Mouse (Mus musculus) midbrain, embryonic 12.5 days (tissue): ENCODE results near the gene Zmym4. TPM values are rescaled to one million over a fixed set of nuclear protein-coding genes. Genes with fewer than 3 reads are reported as not detected.

Experiments
- ATAC-seq: fragments of 200-750 bp; cut with Nextera tagmentation; 2 replicates; pipeline ENCODE4 v1.8.0; 2017; ENCODE audit warnings: low read depth, moderate TSS enrichment, moderate library complexity; ENCODE audit not compliant: low FRiP score
- H3K27ac ChIP-seq: fragments of 300-500 bp; sonication (generic); replicated peaks from 2 replicates; pipeline ENCODE4 v1.5.1; 2016; ENCODE audit warnings: mild to moderate bottlenecking
- H3K27me3 ChIP-seq: fragments of 300-500 bp; sonication (generic); 2 replicates; pipeline ENCODE4 v1.6.1; 2016; ENCODE audit warnings: mild to moderate bottlenecking
- H3K36me3 ChIP-seq: fragments of 300-500 bp; sonication (generic); 2 replicates; pipeline ENCODE4 v1.6.1; 2016
- H3K4me1 ChIP-seq: fragments of 300-500 bp; sonication (generic); 2 replicates; pipeline ENCODE4 v1.6.1; 2016
- H3K4me2 ChIP-seq: fragments of 300-500 bp; sonication (generic); replicated peaks from 2 replicates; pipeline ENCODE4 v1.6.1; 2016; ENCODE audit warnings: mild to moderate bottlenecking, moderate library complexity
- H3K4me3 ChIP-seq: fragments of 300-500 bp; sonication (generic); 2 replicates; pipeline ENCODE4 v1.5.1; 2016; ENCODE audit warnings: mild to moderate bottlenecking
- H3K9ac ChIP-seq: fragments of 300-500 bp; sonication (generic); replicated peaks from 2 replicates; pipeline ENCODE4 v1.6.1; 2016; ENCODE audit warnings: mild to moderate bottlenecking, moderate library complexity
- H3K9me3 ChIP-seq: fragments of 300-500 bp; sonication (generic); 2 replicates; pipeline ENCODE4 v1.6.1; 2016; ENCODE audit warnings: mild to moderate bottlenecking
- WGBS: fragments of 180-500 bp; shearing (Covaris S2); methylation state at CpG from one replicate; pipeline ENCODE4 v1.1.7; 2016; 5-methylcytosine and 5-hydroxymethylcytosine counted together
- polyA plus RNA-seq: library from polyadenylated mRNA; unstranded; fragments of >200 nt; fragmentation: Nextera tagmentation; extraction: Ambion mirVana; gene quantifications from 2 replicates; pipeline ENCODE4 v1.2.1, GENCODE M21; 2016

The Zmym4 gene
- polyA plus RNA-seq, 1 experiment from 2014 or later: 42.7 TPM

DNA sequence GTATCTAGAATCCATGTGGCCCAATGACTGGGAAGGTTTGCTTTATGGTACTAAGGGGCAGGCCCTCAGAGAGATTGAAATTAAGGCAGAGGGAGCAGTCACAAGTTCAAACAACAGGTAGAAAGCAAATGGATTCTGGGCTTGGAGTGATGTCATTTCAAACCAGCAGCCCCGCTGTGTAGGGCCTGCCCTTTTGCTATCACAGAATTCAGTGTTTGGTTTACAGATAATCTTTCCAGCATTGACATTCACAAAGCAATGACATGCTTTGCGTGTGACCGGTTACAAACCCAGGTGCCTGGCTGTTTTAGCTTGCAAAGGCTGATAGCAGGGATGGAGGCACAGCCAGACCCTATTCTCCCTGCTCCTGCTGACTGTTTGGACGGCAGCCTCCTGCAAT lies 122.3 kb downstream of the Zmym4 start:
- Histone ChIP-seq H3K36me3 (peaks cover 66% of the 10 kb centered on the region), H3K9ac (no peak overlapping the region), H3K9me3 (no peaks in the 10 kb centered on the region), H3K4me1 (no peaks in the 10 kb centered on the region), H3K4me2 (no peak overlapping the region), H3K27me3 (peaks cover 3% of the 10 kb centered on the region; the same call in 1 of the 2 replicates), H3K27ac (no peak overlapping the region), H3K4me3 (no peak overlapping the region)
- no peak for ATAC-seq
- whole genome bisulfite sequencing: 82% methylated on average over 4 of the region's 4 CpGs

- H3K4me1 ChIP-seq: no peaks in the 10 kb centered on the region
- no peak overlapping the region for H3K4me2 ChIP-seq
- H3K27ac ChIP-seq: no peak overlapping the region
- no peak overlapping the region for H3K9ac ChIP-seq
- no peak overlapping the region for H3K4me3 ChIP-seq
- peaks cover 60% of the 10 kb centered on the region for H3K36me3 ChIP-seq
- WGBS: 54% methylated on average over 3 of the region's 3 CpGs
- H3K9me3 ChIP-seq: no peaks in the 10 kb centered on the region
- peaks cover 7% of the 10 kb centered on the region; the same call in 1 of the 2 replicates for H3K27me3 ChIP-seq
- ATAC-seq: no peak
Observed at GRCm38 (mm10) chr4:126842911-126843310, 125.0 kb downstream of the Zmym4 start.

- no peaks in the 10 kb centered on the region for H3K9me3 ChIP-seq
- WGBS: 91% methylated on average over 15 of the region's 15 CpGs
- no peaks in the 10 kb centered on the region for H3K4me1 ChIP-seq
- no peak overlapping the region for H3K9ac ChIP-seq
- H3K27ac ChIP-seq: no peak overlapping the region
- H3K4me2 ChIP-seq: no peak overlapping the region
- peaks cover 7% of the 10 kb centered on the region; the same call in 1 of the 2 replicates for H3K27me3 ChIP-seq
- H3K36me3 ChIP-seq: peaks cover 59% of the 10 kb centered on the region
- no peak overlapping the region for H3K4me3 ChIP-seq
- ATAC-seq: no peak
Observed at GRCm38 (mm10) chr4:126840996-126841560, 126.9 kb downstream of the Zmym4 start.

- Histone ChIP-seq H3K27ac (no peak overlapping the region), H3K36me3 (peaks cover 68% of the 10 kb centered on the region), H3K27me3 (peaks cover 7% of the 10 kb centered on the region; the same call in 1 of the 2 replicates), H3K9ac (no peak overlapping the region), H3K4me1 (no peaks in the 10 kb centered on the region), H3K9me3 (no peaks in the 10 kb centered on the region), H3K4me3 (no peak overlapping the region), H3K4me2 (no peak overlapping the region)
- no peak for ATAC-seq
- WGBS: 9% methylated on average over 7 of the region's 7 CpGs
Observed at GRCm38 (mm10) chr4:126839873-126840272, 128.1 kb downstream of the Zmym4 start.

GRCm38 (mm10) chr4:126838799-126839198 lies 129.1 kb downstream of the Zmym4 start:
- no peak for ATAC-seq
- WGBS: 84% methylated on average over 7 of the region's 7 CpGs

GRCm38 (mm10) chr4:126831122-126831521 lies 136.8 kb downstream of the Zmym4 start:
- H3K4me2 ChIP-seq: no peak overlapping the region
- H3K4me3 ChIP-seq: no peak overlapping the region
- H3K36me3 ChIP-seq: peaks cover 37% of the 10 kb centered on the region
- H3K4me1 ChIP-seq: no peaks in the 10 kb centered on the region
- H3K9me3 ChIP-seq: no peaks in the 10 kb centered on the region
- 99% methylated on average over 5 of the region's 5 CpGs for WGBS
- no peak overlapping the region for H3K9ac ChIP-seq
- no peaks in the 10 kb centered on the region for H3K27me3 ChIP-seq
- no peak for ATAC-seq
- no peak overlapping the region for H3K27ac ChIP-seq

More at GRCm38 (mm10) chr4:126838799-126839198, 129.1 kb downstream of the Zmym4 start:
- no peak overlapping the region for H3K9ac ChIP-seq
- peaks cover 7% of the 10 kb centered on the region; the same call in 1 of the 2 replicates for H3K27me3 ChIP-seq
- no peak overlapping the region for H3K27ac ChIP-seq
- no peaks in the 10 kb centered on the region for H3K9me3 ChIP-seq
- no peak overlapping the region for H3K4me3 ChIP-seq
- H3K4me1 ChIP-seq: no peaks in the 10 kb centered on the region
- peaks cover 65% of the 10 kb centered on the region for H3K36me3 ChIP-seq
- H3K4me2 ChIP-seq: no peak overlapping the region

GRCm38 (mm10) chr4:126823917-126824316 lies 144.0 kb downstream of the Zmym4 start:
- WGBS: 91% methylated on average over 5 of the region's 5 CpGs
- ATAC-seq: no peak
- Histone ChIP-seq H3K27me3 (no peaks in the 10 kb centered on the region), H3K4me2 (no peak overlapping the region), H3K9ac (no peak overlapping the region), H3K9me3 (no peaks in the 10 kb centered on the region), H3K27ac (no peak overlapping the region), H3K4me3 (no peak overlapping the region), H3K36me3 (peaks cover 21% of the 10 kb centered on the region; the same call in 1 of the 2 replicates), H3K4me1 (no peaks in the 10 kb centered on the region)

DNA sequence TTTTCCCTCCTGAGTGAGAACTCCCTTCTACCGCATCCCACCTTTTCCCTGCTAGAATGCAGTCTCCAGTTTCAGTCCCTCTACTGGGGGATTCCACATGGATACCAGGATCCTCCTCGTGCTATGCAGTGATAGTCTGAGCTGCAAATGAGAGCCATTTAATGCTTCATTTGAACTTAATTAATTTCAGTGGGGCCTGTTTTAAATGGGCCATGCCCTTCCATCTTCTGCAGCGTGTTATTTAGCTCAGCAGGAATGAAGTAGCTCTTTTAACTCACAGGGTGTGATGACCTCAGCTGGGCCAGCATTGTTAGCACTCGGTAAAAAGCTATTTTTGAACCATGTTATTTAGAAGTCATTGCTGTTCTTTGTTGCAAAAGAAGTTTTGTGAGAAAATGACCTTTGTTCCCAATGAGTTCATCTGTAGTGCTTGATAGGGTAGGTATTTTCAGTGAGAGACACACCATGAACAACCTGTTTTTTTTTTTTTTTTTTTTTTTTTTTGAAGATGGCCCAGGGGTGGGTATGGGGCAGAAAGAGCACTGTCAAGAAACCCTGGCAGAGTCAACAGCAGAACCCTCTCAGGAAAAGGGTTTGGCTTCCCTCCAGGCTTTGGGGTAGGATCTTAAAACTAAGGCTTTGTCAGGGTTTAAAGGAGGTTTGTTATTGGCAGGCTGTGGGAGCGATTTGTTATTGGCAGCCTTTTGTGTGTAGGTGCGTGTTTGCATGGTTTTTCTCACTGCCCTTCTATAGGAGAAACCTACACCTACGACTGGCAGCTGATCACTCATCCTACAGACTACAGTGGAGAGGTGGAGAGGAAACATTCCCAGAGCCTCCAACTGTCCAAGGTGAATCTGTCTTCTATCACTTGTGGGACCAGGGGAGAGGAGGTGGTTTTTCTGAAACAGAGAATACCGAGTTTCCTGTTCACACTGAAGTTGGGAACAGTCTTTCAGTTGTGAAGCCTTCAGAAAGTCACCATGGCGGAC lies 144.7 kb downstream of the Zmym4 start:
- Histone ChIP-seq H3K27ac (no peak overlapping the region), H3K27me3 (no peaks in the 10 kb centered on the region), H3K9me3 (no peaks in the 10 kb centered on the region), H3K4me2 (no peak overlapping the region), H3K4me3 (no peak overlapping the region), H3K36me3 (peaks cover 23% of the 10 kb centered on the region), H3K9ac (no peak overlapping the region), H3K4me1 (no peaks in the 10 kb centered on the region)
- 75% methylated on average over 9 of the region's 9 CpGs for whole genome bisulfite sequencing
- ATAC-seq: no peak

GRCm38 (mm10) chr4:126814854-126815253 lies 153.1 kb downstream of the Zmym4 start:
- no peak overlapping the region for H3K9ac ChIP-seq
- no peaks in the 10 kb centered on the region for H3K9me3 ChIP-seq
- ATAC-seq: no peak
- H3K27me3 ChIP-seq: no peaks in the 10 kb centered on the region
- no peak overlapping the region for H3K27ac ChIP-seq
- WGBS: 71% methylated on average over 5 of the region's 5 CpGs
- H3K4me1 ChIP-seq: no peaks in the 10 kb centered on the region
- no peak overlapping the region for H3K4me2 ChIP-seq
- H3K36me3 ChIP-seq: peaks cover 42% of the 10 kb centered on the region
- H3K4me3 ChIP-seq: no peak overlapping the region

- Histone ChIP-seq H3K9me3 (no peaks in the 10 kb centered on the region), H3K36me3 (peaks cover 39% of the 10 kb centered on the region), H3K27me3 (no peaks in the 10 kb centered on the region), H3K27ac (no peak overlapping the region), H3K4me1 (no peaks in the 10 kb centered on the region), H3K4me2 (no peak overlapping the region), H3K4me3 (no peak overlapping the region), H3K9ac (no peak overlapping the region)
- 87% methylated on average over 5 of the region's 5 CpGs for WGBS
- no peak for ATAC-seq
Observed at GRCm38 (mm10) chr4:126813212-126813611, 154.7 kb downstream of the Zmym4 start.
